Mouse (Mus musculus) heart, embryonic 11.5 days (tissue): ENCODE data around the gene 1700129C05Rik. TPM values are rescaled to one million over a fixed set of nuclear protein-coding genes. Genes with fewer than 3 reads are reported as not detected.

Experiments used
- ATAC-seq: fragments of 200-750 bp; cut with Nextera tagmentation; replicated peaks from 2 replicates; pipeline ENCODE4 v1.8.0; 2017; ENCODE audit warnings: moderate library complexity; ENCODE audit not compliant: insufficient number of reproducible peaks, low FRiP score, low TSS enrichment
- H3K27ac ChIP-seq: fragments of 300-500 bp; sonication (generic); 2 replicates; pipeline ENCODE4 v1.5.1; 2014; ENCODE audit warnings: mild to moderate bottlenecking, low read depth, low read length
- H3K27me3 ChIP-seq: fragments of 300-500 bp; sonication (generic); 2 replicates; pipeline ENCODE4 v1.6.1; 2014; ENCODE audit warnings: mild to moderate bottlenecking, low read length, mixed read lengths; ENCODE audit not compliant: control insufficient read depth, insufficient read depth
- H3K36me3 ChIP-seq: fragments of 300-500 bp; sonication (generic); 2 replicates; pipeline ENCODE4 v1.6.1; 2014; ENCODE audit warnings: mild to moderate bottlenecking, low read length, moderate library complexity, mixed read lengths; ENCODE audit not compliant: control insufficient read depth, insufficient read depth
- H3K4me1 ChIP-seq: fragments of 300-500 bp; sonication (generic); 2 replicates; pipeline ENCODE4 v1.6.1; 2014; ENCODE audit warnings: low read length; ENCODE audit not compliant: control insufficient read depth, insufficient read depth
- H3K4me2 ChIP-seq: fragments of 300-500 bp; sonication (generic); 2 replicates; pipeline ENCODE4 v1.6.1; 2014; ENCODE audit warnings: mild to moderate bottlenecking, moderate library complexity
- H3K4me3 ChIP-seq: fragments of 300-500 bp; sonication (generic); 2 replicates; pipeline ENCODE4 v1.5.1; 2014; ENCODE audit warnings: low read depth, low read length
- H3K9ac ChIP-seq: fragments of 300-500 bp; sonication (generic); 2 replicates; pipeline ENCODE4 v1.6.1; 2014; ENCODE audit warnings: mild to moderate bottlenecking, low read depth, low read length, moderate library complexity
- H3K9me3 ChIP-seq: fragments of 300-500 bp; sonication (generic); replicated peaks from 2 replicates; pipeline ENCODE4 v1.6.1; 2016; ENCODE audit warnings: low read length; ENCODE audit not compliant: control insufficient read depth
- WGBS: fragments of 180-500 bp; shearing (Covaris S2); extraction: QIAGEN DNeasy Blood & Tissue Kit; methylation state at CpG from one replicate; pipeline ENCODE4 v1.1.7; 2014; ENCODE audit not compliant: insufficient replicate concordance; 5-methylcytosine and 5-hydroxymethylcytosine counted together
- polyA plus RNA-seq: library from polyadenylated mRNA; unstranded; fragments of >200 nt; fragmentation: Nextera tagmentation; extraction: Ambion mirVana; gene quantifications from 2 replicates; pipeline ENCODE4 v1.2.1, GENCODE M21; 2014

Gene 1700129C05Rik
- polyA plus RNA-seq = not detected in 2 replicates

DNA sequence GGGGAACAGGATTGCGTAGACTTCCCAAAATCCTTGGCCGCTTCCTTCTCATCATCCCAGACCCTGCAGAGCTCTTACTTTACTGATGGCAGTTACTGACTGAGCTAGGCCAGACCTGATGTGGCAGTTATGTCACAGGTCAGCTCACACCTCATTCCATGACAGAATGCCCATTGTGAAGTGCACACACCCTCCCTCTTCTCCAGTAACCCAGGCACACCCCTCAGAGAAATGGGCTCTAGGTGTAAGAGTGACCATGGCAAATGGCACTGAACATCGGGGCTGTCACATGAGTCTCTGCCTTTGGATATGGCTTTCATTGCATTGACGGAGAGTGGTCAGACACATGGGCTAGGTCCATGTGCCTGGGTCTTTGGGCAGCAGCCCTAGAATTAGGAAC, at the start of gene 1700129C05Rik:
Gene 1700129C05Rik, minus strand, starts transcription at position 101 of the 400 bp plus-strand sequence.
- Histone ChIP-seq H3K9ac (no peak within 1 kb of the TSS), H3K27ac (no peak within 1 kb of the TSS), H3K9me3 (no peaks in the 10 kb centered on the region), H3K4me2 (no peak within 1 kb of the TSS), H3K4me3 (no peak within 1 kb of the TSS), H3K36me3 (no peaks in the 10 kb centered on the region), H3K4me1 (no peaks in the 10 kb centered on the region), H3K27me3 (no peaks in the 10 kb centered on the region)
- no peak for ATAC-seq
- WGBS = 81% methylated on average over 4 of the region's 4 CpGs

DNA sequence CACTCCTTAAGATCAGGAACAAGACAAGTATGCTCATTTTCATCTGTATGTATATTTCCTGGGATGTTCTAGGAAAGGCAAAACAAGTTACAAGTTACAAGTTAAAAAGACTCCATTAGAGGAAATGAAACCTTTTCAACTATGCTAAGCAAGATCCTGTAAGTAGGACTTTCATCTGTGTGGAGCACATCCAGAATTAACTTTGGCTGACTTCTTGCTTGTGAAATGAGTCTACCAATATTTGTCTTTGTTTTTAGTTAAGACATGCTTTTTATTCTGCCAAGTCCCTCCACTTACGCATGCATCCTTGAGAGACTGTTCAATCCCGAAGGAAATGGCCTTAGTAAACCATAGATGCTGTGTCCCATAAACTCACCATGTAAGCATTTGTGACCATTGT, 43.4 kb upstream of the 1700129C05Rik start:
- H3K27ac ChIP-seq = no peak overlapping the region
- WGBS = 84% methylated on average over 2 of the region's 2 CpGs
- no peaks in the 10 kb centered on the region for H3K27me3 ChIP-seq
- H3K4me2 ChIP-seq = no peak overlapping the region
- H3K9ac ChIP-seq = no peak overlapping the region
- no peak overlapping the region for H3K4me3 ChIP-seq
- ATAC-seq = no peak
- H3K9me3 ChIP-seq = no peaks in the 10 kb centered on the region
- no peaks in the 10 kb centered on the region for H3K36me3 ChIP-seq
- no peaks in the 10 kb centered on the region for H3K4me1 ChIP-seq

DNA sequence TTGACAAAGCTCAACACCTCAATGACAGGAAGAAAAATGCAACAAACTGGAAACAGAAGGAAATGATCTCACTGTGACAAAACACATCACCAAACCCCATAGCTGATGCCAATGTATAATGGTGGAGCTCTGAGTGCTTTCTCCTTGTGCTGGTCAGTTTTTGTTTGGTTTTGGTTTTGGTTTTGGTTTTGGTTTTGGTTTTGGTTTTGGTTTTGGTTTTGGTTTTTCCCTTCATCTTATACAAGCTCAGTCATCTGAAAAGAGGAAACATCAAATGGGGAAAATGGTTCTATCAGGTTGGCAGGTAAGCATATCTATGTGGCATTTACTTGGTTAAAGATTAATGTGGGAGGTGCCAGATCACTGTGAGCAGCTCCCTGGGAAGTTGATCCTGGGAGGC, 42.8 kb upstream of the 1700129C05Rik start:
- Histone ChIP-seq H3K4me2 (no peak overlapping the region), H3K4me1 (no peaks in the 10 kb centered on the region), H3K4me3 (no peak overlapping the region), H3K9ac (no peak overlapping the region), H3K36me3 (no peaks in the 10 kb centered on the region), H3K27me3 (no peaks in the 10 kb centered on the region), H3K27ac (no peak overlapping the region), H3K9me3 (no peaks in the 10 kb centered on the region)
- no peak for ATAC-seq

DNA sequence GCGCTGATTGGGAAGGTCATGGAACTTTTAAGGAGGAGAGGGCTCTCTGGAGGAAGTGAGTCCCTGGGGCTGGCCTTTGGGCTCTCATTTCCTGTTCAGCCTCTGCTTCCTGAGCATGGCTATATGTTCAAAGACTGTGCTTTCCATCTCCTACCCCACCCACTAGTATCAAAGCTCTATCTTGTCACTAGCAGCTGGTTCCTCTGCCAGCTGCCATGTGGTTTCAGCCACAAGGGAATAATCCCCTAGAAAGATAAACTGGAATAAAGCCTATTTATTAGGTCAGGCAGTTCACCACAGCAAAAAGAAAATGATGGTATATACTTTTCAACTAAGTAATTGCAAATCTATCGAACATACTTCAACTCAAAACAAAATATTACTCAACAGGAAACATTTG, 40.0 kb upstream of the 1700129C05Rik start:
- H3K27ac ChIP-seq = no peak overlapping the region
- no peak overlapping the region for H3K4me3 ChIP-seq
- no peak overlapping the region for H3K4me2 ChIP-seq
- no peaks in the 10 kb centered on the region for H3K27me3 ChIP-seq
- ATAC-seq = no peak
- no peaks in the 10 kb centered on the region for H3K4me1 ChIP-seq
- H3K9ac ChIP-seq = no peak overlapping the region
- H3K36me3 ChIP-seq = no peaks in the 10 kb centered on the region
- 75% methylated on average over 2 of the region's 2 CpGs for WGBS
- no peaks in the 10 kb centered on the region for H3K9me3 ChIP-seq

DNA sequence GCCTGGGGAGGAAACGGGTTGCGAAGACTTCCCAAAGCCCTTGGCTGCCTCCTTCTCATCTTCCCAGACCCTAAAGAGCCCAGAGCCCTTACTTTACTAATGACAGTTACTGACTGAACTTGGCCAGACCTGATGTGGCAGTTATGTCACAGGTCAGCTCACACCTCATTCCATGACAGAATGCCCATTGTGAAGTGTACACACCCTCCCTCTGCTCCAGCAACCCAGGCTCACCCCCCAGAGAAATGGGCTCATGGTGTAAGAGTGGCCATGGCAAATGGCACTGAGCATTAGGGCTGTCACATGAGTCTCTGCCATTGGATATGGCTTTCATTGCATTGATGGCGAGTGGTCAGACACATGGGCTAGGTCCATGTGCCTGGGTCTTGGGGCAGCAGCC, 36.0 kb upstream of the 1700129C05Rik start, which contains the start of gene Gm5142:
Gene Gm5142, minus strand, starts transcription at position 101 of the 400 bp plus-strand sequence.
- Histone ChIP-seq H3K27ac (no peak within 1 kb of the TSS), H3K4me1 (no peaks in the 10 kb centered on the region), H3K9ac (no peak within 1 kb of the TSS), H3K4me2 (no peak within 1 kb of the TSS), H3K9me3 (no peaks in the 10 kb centered on the region), H3K36me3 (no peaks in the 10 kb centered on the region), H3K4me3 (no peak within 1 kb of the TSS), H3K27me3 (no peaks in the 10 kb centered on the region)
- ATAC-seq = no peak
- WGBS = 78% methylated on average over 3 of the region's 3 CpGs

DNA sequence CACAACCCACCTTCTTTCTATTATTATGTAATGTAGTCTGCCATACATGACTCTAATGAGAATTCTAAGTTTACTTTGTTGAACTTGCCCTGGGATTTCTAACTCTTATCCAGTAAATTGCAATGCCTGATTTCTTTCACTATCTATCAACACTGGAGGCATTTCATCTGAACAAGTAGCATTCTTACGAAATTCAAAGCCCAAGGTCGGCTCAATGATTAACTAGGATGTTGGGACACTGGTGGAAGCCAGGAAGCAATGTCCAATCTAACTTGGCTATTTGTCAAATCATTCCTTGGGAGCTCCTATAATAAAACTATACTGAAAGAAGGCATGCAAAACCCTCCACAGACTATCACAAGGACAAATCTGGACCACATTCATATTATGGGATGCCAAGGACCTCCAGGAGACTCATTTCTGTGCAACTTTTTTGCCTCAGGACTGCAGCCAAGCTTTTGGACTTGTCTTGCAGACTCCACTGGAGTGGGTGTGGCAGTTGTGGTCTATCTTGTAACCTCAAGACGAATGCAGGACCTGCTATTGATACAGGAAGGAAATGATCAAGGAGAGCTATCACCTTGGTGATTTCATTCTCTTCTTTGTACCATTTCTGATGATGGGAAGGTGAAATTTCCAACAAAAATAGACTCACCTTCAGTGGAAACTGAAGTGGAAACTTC, 14.5 kb upstream of the 1700129C05Rik start:
- Histone ChIP-seq H3K4me1 (no peaks in the 10 kb centered on the region), H3K9me3 (no peaks in the 10 kb centered on the region), H3K4me3 (no peak overlapping the region), H3K9ac (no peak overlapping the region), H3K4me2 (no peak overlapping the region), H3K27ac (no peak overlapping the region), H3K36me3 (no peaks in the 10 kb centered on the region), H3K27me3 (no peaks in the 10 kb centered on the region)
- WGBS = 72% methylated on average over 3 of the region's 3 CpGs
- no peak for ATAC-seq

DNA sequence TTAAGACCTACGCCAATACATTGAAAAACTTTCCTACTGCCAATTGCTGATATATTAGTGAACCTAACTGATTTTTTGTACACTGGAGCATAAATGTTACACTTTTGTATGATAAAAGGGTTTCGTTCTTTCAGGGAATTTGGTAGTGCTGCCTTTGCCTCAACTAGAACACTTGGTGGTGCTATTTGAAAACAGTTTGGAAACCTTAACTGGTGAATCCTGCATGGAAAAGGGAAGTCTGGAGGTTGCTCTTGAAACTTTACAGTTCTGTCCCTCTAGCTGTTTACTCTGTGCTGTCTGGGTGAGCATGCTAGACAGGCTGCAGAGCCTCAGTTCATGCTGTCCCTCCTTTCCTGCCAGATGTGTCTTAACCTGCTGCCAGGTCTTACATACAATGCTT, 12.9 kb upstream of the 1700129C05Rik start:
- Histone ChIP-seq H3K27ac (no peak overlapping the region), H3K4me3 (no peak overlapping the region), H3K9me3 (no peaks in the 10 kb centered on the region), H3K4me1 (no peaks in the 10 kb centered on the region), H3K9ac (no peak overlapping the region), H3K4me2 (no peak overlapping the region), H3K36me3 (no peaks in the 10 kb centered on the region), H3K27me3 (no peaks in the 10 kb centered on the region)
- 63% methylated on average over 2 of the region's 2 CpGs for WGBS
- ATAC-seq = no peak

DNA sequence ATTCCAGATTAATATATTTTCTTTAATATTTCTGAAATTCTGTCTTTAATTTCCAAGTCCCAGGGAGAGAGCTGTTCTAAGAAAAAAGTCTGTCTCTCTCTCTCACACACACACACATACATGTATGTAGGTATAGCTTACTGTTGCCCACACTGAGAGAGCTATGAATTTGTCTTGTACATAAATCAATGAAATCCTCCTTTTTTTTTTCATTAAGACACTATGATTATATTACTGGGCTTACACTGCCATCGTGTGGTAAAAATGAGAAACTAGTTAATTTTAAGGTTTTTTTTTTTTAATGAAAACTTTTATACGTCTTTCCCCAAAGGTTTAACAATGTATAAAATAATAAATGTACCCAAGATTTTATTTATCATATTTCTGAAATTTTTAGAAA, 28.4 kb downstream of the 1700129C05Rik start:
- H3K9me3 ChIP-seq = no peaks in the 10 kb centered on the region
- 4% methylated on average over 2 of the region's 2 CpGs for WGBS

DNA sequence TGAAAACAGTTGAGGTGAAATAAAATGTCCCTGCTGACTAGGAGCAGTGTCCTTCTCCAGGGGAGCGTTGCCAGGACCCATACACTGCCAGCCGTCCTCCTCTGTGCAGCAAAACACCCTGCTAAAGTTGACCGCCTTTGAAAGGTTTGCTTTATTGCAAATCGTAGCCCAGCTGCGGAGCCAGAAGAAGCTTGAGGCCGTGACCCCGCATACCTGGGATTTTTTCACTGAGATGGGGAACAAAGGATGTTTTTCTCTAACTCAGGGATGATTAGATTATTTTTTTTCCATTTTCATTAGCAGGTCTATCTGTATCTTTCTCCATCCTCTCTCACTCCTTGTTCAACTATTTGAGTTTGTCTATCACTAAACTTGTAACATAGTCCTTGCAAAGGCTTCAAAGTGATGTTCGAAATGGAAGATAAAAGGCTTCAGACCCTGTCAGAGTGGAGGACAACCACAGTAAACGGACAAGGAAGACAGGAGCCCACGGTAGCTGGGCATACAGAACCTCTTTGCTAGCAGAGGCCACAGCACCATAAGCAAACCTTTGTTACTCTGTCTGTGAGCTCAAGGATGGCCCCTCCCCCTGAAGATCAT, 38.6 kb downstream of the 1700129C05Rik start:
- WGBS = 17% methylated on average over 10 of the region's 10 CpGs
- no peaks in the 10 kb centered on the region for H3K9me3 ChIP-seq
- H3K4me1 ChIP-seq = 0 out of 2 replicates have a peak, but pooled peaks cover 5% of the 10 kb centered on the region
- H3K9ac ChIP-seq = no peak overlapping the region
- no peak for ATAC-seq
- H3K36me3 ChIP-seq = no peaks in the 10 kb centered on the region
- H3K4me3 ChIP-seq = no peak overlapping the region
- no peak overlapping the region for H3K4me2 ChIP-seq
- no peaks in the 10 kb centered on the region for H3K27me3 ChIP-seq
- H3K27ac ChIP-seq = no peak overlapping the region

More for the DNA sequence above, 28.4 kb downstream of the 1700129C05Rik start:
- H3K4me3 ChIP-seq = no peak overlapping the region
- no peaks in the 10 kb centered on the region for H3K27me3 ChIP-seq
- ATAC-seq = no peak
- H3K27ac ChIP-seq = no peak overlapping the region
- no peak overlapping the region for H3K4me2 ChIP-seq
- H3K9ac ChIP-seq = no peak overlapping the region
- no peaks in the 10 kb centered on the region for H3K4me1 ChIP-seq
- no peaks in the 10 kb centered on the region for H3K36me3 ChIP-seq
